Mouse (Mus musculus) spleen, postnatal 14 days (tissue): ENCODE data around the gene Irak4.

Experiments
- DNase-seq, 2 experiments: peaks; one replicate each; pipeline ENCODE4 v3.0.0; 2021 to 2022; ENCODE audit warnings: low spot score in 2 of 2

Gene Irak4

GRCm38 (mm10) chr15:94543409-94544051, at the start of gene Irak4, which contains the start of gene Pus7l:
Gene Irak4 (plus strand): TSS chr15:94543643.
Gene Pus7l (minus strand): TSS chr15:94543547.
- DNase-seq: peak; percentile 83 to 85

DNA sequence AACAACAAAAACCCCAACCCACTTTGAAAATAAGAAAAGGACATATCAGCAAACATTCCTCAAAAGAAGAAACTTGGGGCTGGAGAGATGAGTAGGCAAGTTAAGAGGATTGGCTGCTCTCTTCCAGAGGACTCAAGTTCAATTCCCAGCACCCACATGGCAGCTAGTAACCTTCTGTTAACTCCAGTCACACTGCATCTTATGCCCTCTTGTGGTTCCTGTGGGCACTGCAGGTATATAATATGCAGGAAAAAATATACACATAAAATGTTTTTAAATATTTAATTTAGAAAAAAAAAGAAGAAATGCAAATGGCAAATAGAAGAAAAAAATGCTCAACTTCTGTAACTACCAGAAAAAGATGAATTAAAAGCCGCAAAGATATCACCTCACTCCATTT, 49.0 kb upstream of the Irak4 start:
- no peak for DNase-seq

- no peak for DNase-seq
These were observed 47.5 kb upstream of the Irak4 start for GRCm38 (mm10) chr15:94495936-94496335.

- DNase-seq: no peak
These were observed 44.2 kb upstream of the Irak4 start for GRCm38 (mm10) chr15:94499260-94499659.

DNA sequence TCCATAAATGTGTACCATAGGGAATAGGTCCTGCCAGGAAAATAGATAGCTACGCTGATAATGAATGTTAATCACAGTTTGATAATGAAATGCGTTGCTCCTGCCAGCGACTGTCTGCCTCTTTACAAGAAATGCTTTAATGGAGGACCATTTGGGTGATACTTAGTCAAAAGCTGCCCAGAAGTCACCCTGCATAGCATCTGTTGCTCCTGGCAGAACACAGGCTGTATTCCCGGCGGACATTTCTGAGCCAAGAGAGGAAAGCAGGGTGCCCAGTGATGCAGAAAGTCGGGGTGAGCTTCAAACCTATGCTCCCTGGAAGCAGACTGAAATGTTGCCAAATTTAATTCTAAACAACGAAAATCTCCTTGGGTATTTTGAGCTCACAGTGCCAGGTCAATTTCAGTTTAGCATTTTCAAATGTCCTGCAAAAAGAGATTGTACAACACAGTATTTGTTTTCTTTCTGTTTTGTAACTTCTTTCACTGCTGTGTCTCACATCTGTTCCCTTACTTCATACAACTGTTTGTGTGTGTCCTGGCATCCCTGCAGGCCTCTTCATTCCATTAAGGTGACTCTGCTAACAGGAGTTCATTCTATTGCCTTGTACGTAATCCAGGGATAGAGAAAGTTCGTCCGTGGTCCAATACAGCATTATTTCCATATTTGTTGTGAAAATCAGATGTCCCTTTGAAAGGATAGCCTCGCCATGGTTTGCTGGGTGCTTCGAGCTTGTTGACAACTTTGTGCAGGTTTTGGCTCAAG, 39.8 kb upstream of the Irak4 start:
- DNase-seq: no peak

- no peak for DNase-seq
These were observed 25.4 kb upstream of the Irak4 start for GRCm38 (mm10) chr15:94517913-94518491.

DNA sequence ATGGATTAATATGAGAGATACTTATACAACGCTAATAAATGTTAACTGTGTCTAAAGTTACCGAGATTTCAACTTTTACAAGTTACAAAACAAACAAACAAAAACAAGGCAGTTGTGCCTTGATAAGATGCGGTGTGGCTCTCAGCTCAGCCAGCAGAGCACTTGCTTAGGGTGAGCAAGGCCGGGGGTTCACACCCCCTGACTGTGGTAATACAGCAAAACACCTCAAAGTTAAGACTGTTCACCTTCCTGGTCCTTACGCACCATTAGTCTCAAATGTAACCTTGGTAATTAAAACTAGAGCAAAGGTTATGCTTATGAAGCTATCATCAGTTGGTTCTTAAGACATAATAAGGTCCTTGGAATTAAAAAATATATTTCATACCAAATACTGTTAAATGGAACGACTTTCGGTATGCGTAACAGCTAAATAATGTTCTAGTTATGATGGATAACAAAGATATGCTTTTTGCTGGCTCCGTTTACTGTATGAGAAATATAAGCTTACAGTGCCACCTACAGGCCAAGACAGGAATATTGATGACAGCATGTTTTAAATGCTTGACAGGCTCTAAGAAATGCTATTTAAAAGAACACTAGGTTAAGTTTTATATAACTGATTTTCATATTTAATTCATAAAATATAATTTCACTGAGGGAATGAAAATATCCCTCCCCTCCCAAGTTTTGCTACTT, 23.1 kb upstream of the Irak4 start:
- DNase-seq: no peak

- no peak for DNase-seq
These were observed 22.5 kb upstream of the Irak4 start for GRCm38 (mm10) chr15:94520959-94521358.

GRCm38 (mm10) chr15:94523251-94523650, 20.2 kb upstream of the Irak4 start:
- DNase-seq: no peak

DNA sequence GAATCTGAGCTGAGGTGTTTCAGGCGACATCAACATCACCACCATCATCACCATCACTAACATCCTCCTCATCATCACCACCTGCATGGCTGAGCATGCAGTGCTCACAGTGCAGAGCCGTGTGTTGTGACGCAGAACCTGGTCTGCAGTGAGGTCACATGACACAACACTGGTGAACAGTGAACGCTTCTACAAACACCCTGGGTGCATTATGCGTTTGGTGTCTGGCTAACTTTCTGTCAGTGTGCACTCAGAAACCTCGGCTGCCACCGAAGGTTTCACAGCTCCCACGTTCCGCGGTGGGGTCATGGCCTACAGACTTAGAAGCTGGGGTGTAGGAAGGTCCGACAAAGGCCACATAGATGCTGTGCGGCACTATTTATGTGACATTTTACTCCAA, 18.5 kb upstream of the Irak4 start:
- no peak for DNase-seq

GRCm38 (mm10) chr15:94530519-94530918, 12.9 kb upstream of the Irak4 start:
- no peak for DNase-seq

DNA sequence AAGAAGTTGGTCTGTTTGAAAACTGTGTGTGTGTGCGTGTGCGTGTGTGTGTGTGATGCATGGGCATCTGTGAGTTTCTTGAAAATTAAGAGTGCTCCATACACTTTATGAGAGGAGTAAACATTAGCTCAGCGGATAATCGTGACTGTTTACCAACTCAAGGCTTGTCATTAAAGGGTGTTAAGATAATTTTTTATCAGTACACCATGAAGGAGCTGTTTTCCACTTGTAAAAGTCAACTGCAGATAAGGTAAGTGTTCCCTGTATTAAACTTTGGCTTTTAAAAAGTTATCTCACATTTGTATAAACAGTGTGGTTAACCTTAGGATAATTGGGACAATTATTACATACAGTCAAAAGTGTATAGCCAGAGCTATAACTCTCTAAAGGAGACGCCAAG, 11.1 kb upstream of the Irak4 start:
- no peak for DNase-seq

DNA sequence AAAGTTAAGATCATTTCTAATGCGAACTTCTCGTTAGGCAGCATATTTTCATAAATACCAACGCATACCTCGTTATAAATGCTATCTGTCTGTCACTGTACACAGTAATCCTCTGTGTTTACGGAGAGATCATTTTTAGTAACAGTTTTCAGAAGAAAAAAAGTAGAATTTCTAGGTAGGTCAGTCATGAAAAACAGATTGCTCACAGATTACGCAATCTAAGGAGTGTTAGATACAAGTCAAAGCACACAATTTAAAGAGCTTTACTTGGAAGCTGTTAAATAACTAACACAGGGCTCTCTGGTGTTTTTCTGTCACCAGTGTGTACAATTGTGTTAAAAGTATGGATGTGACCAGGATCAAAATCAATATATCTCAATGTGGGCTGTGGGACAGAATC, 10.5 kb upstream of the Irak4 start:
- DNase-seq: no peak

- DNase-seq: no peak
These were observed 7.9 kb upstream of the Irak4 start for GRCm38 (mm10) chr15:94535521-94535920.

DNA sequence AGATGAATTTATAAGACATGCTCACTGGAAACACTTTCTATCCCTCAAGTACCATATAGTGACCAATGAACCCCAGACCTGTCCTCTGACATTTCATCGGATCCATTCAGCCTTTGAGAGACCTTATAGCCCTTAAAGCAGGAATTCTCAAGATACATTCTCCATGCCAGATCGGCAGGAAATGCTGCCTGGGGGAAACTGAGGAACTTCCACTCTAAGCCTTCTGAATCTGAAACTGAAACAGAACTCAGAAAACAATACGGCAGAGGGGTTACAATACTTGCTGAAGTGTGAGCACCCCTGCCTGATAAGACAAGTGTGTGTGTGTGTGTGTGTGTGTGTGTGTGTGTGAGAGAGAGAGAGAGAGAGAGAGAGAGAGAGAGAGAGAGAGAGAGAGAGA, 4.1 kb upstream of the Irak4 start:
- DNase-seq: no peak

- no peak for DNase-seq
These were observed 655 bp upstream of the Irak4 start for GRCm38 (mm10) chr15:94542567-94543408.

- no peak for DNase-seq
These were observed 701 bp downstream of the Irak4 start for GRCm38 (mm10) chr15:94544052-94544636.

- no peak for DNase-seq
These were observed 1.4 kb downstream of the Irak4 start for GRCm38 (mm10) chr15:94544844-94545243.

GRCm38 (mm10) chr15:94553536-94553935, 10.1 kb downstream of the Irak4 start:
- DNase-seq: no peak

GRCm38 (mm10) chr15:94557442-94557841, 14.0 kb downstream of the Irak4 start:
- peak; percentile 60 to 78 for DNase-seq
